Mouse (Mus musculus) megakaryocyte, embryonic 14.5 days (primary cell): ENCODE data around the gene Miox. TPM values are rescaled to one million over a fixed set of nuclear protein-coding genes. Genes with fewer than 3 reads are reported as not detected.

ENCODE experiments used
- H3K27me3 ChIP-seq: replicated peaks from 2 replicates; pipeline ENCODE3; 2012; ENCODE audit warnings: inconsistent platforms
- H3K36me3 ChIP-seq: replicated peaks from 2 replicates; pipeline ENCODE3; 2012; ENCODE audit warnings: low read length, inconsistent platforms, mixed read lengths
- H3K4me1 ChIP-seq: 2 replicates; pipeline ENCODE4 v1.6.1; 2012; ENCODE audit warnings: inconsistent platforms
- H3K4me3 ChIP-seq: replicated peaks from 2 replicates; pipeline ENCODE3; 2012; ENCODE audit warnings: moderate library complexity, mild to moderate bottlenecking, inconsistent platforms
- H3K9me3 ChIP-seq: 2 replicates; pipeline ENCODE4 v1.6.1; 2012; ENCODE audit warnings: inconsistent platforms
- FLI1 ChIP-seq: IDR thresholded peaks from 2 replicates; pipeline ENCODE4 v1.6.1; 2012; ENCODE audit warnings: low read length, inconsistent platforms, mixed read lengths
- GATA1 ChIP-seq: IDR thresholded peaks from 3 replicates; pipeline ENCODE4 v1.6.1; 2012; ENCODE audit warnings: mixed read lengths, low read length, inconsistent platforms, borderline replicate concordance
- polyA plus RNA-seq: library from polyadenylated mRNA; stranded (reverse); fragments of >175 nt; gene quantifications from 2 replicates; pipeline ENCODE4 v1.2.3, GENCODE M21; 2012; ENCODE audit warnings: low replicate concordance; ENCODE audit not compliant: insufficient read depth

Gene Miox
- polyA plus RNA-seq, 1 experiment, result not detected

- Histone ChIP-seq H3K9me3 (no peaks in the 10 kb centered on the region), H3K4me3 (peak overlapping the region; percentile 100), H3K36me3 (peaks cover 5% of the 10 kb centered on the region), H3K4me1 (peaks cover 60% of the 10 kb centered on the region), H3K27me3 (no peaks in the 10 kb centered on the region)
- TF ChIP-seq FLI1 (no peak), GATA1 (no peak)
Observed at GRCm38 (mm10) chr15:89314511-89315189, 19.5 kb upstream of the Miox start.

GRCm38 (mm10) chr15:89315190-89315731, 18.9 kb upstream of the Miox start, which contains the start of gene Sbf1:
TSS of gene Sbf1 (minus strand) at chr15:89315311.
- peaks cover 54% of the 10 kb centered on the region for H3K4me1 ChIP-seq
- TF ChIP-seq GATA1 (no peak), FLI1 (no peak)
- peak within 1 kb of the TSS; percentile 100 for H3K4me3 ChIP-seq

GRCm38 (mm10) chr15:89316146-89316545, 18.1 kb upstream of the Miox start:
- Histone ChIP-seq H3K9me3 (no peaks in the 10 kb centered on the region), H3K36me3 (peaks cover 5% of the 10 kb centered on the region), H3K27me3 (no peaks in the 10 kb centered on the region), H3K4me1 (peaks cover 54% of the 10 kb centered on the region), H3K4me3 (peak overlapping the region; percentile 100)
- TF ChIP-seq GATA1 (no peak), FLI1 (no peak)

More at GRCm38 (mm10) chr15:89315190-89315731, 18.9 kb upstream of the Miox start, which contains the start of gene Sbf1:
- Histone ChIP-seq H3K36me3 (peaks cover 5% of the 10 kb centered on the region), H3K9me3 (no peaks in the 10 kb centered on the region), H3K27me3 (no peaks in the 10 kb centered on the region)

GRCm38 (mm10) chr15:89321264-89321663, 12.9 kb upstream of the Miox start:
- Histone ChIP-seq H3K36me3 (no peaks in the 10 kb centered on the region), H3K4me3 (peak overlapping the region; percentile 69), H3K9me3 (no peaks in the 10 kb centered on the region), H3K27me3 (peaks cover 34% of the 10 kb centered on the region), H3K4me1 (peaks cover 36% of the 10 kb centered on the region)
- TF ChIP-seq GATA1, result peak; percentile 84; the same call in 2 of the 3 replicates
- no peak for TF ChIP-seq FLI1

GRCm38 (mm10) chr15:89322670-89323522, 11.3 kb upstream of the Miox start, which contains the start of gene Adm2:
TSS of gene Adm2 (plus strand) at chr15:89322720.
- peak within 1 kb of the TSS; percentile 85 for H3K4me3 ChIP-seq
- H3K4me1 ChIP-seq, result peaks cover 35% of the 10 kb centered on the region
- TF ChIP-seq GATA1 (no peak), FLI1 (no peak)
- no peaks in the 10 kb centered on the region for H3K36me3 ChIP-seq
- peaks cover 44% of the 10 kb centered on the region for H3K27me3 ChIP-seq
- no peaks in the 10 kb centered on the region for H3K9me3 ChIP-seq

GRCm38 (mm10) chr15:89323656-89324055, 10.5 kb upstream of the Miox start:
- Histone ChIP-seq H3K27me3 (peaks cover 47% of the 10 kb centered on the region), H3K36me3 (no peaks in the 10 kb centered on the region), H3K9me3 (no peaks in the 10 kb centered on the region), H3K4me3 (no peak overlapping the region), H3K4me1 (peaks cover 35% of the 10 kb centered on the region)
- no peak for TF ChIP-seq FLI1
- no peak for TF ChIP-seq GATA1

GRCm38 (mm10) chr15:89326441-89326840, 7.8 kb upstream of the Miox start:
- Histone ChIP-seq H3K4me3 (no peak overlapping the region), H3K27me3 (peaks cover 47% of the 10 kb centered on the region), H3K36me3 (no peaks in the 10 kb centered on the region), H3K9me3 (no peaks in the 10 kb centered on the region), H3K4me1 (peaks cover 23% of the 10 kb centered on the region)
- TF ChIP-seq GATA1, result no peak
- TF ChIP-seq FLI1, result no peak

- Histone ChIP-seq H3K27me3 (peaks cover 33% of the 10 kb centered on the region), H3K4me1 (peaks cover 6% of the 10 kb centered on the region; the same call in 1 of the 2 replicates)
Observed at GRCm38 (mm10) chr15:89334774-89335537, 758 bp downstream of the Miox start.

GRCm38 (mm10) chr15:89336422-89336821, 2.2 kb downstream of the Miox start:
- Histone ChIP-seq H3K4me1 (peaks cover 8% of the 10 kb centered on the region), H3K4me3 (no peak overlapping the region), H3K27me3 (peaks cover 36% of the 10 kb centered on the region), H3K36me3 (no peaks in the 10 kb centered on the region), H3K9me3 (no peaks in the 10 kb centered on the region)
- TF ChIP-seq GATA1 (no peak), FLI1 (no peak)

More at GRCm38 (mm10) chr15:89334774-89335537, 758 bp downstream of the Miox start:
- Histone ChIP-seq H3K9me3 (no peaks in the 10 kb centered on the region), H3K4me3 (no peak overlapping the region), H3K36me3 (no peaks in the 10 kb centered on the region)
- TF ChIP-seq GATA1 (no peak), FLI1 (no peak)
